Mouse (Mus musculus): ENCODE measurements around the gene Nr2f2. TPM values are rescaled to one million over a fixed set of nuclear protein-coding genes. Genes with fewer than 3 reads are reported as not detected.

Gene Nr2f2
- polyA plus RNA-seq, 1 experiment, result 28.9 TPM

DNA sequence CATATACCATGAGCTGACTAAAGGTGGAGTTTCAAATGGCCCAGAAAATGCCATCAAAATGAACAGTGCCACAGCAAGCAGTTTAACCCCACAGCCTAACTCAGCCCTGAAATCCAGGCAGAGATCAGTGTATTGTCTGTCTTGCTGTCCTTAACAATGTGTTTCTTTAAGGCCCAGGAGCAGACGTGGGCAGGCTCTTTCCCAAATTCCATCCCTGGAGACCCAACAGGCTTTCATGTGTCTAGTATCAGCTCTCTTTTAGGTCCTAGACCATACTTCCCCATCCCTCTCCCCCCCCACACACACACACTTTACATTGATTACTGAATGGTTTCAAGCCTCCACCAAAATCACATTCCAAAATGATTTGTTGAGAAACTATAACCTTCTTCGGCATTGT, 24.5 kb downstream of the Nr2f2 start:
- DNase-seq, result no peak

GRCm38 (mm10) chr7:70339998-70340630, 26.4 kb downstream of the Nr2f2 start:
- Histone ChIP-seq H3K27me3 (ENCODE audit: control insufficient read depth, insufficient read depth, low read length) (no peaks in the 10 kb centered on the region; the same call in 1 of the 2 replicates), H3K27ac (ENCODE audit: insufficient read depth, low read length) (no peak overlapping the region), H3K4me1 (ENCODE audit: control insufficient read depth, insufficient read depth, low read length) (no peaks in the 10 kb centered on the region), H3K4me3 (replicated peaks; ENCODE audit: insufficient read depth, low read depth, low read length) (no peak overlapping the region)
- WGBS, result 59% methylated on average over 12 of the region's 12 CpGs
- DNase-seq, result no peak
- TF ChIP-seq CTCF (IDR thresholded peaks at IDR 0.05; ENCODE audit: borderline replicate concordance, insufficient read depth, low read depth, low read length) (no peak), POLR2A (IDR thresholded peaks at IDR 0.05; ENCODE audit: borderline replicate concordance, insufficient read depth, low read length) (no peak)

More for the DNA sequence above, 24.5 kb downstream of the Nr2f2 start:
- H3K27ac ChIP-seq (ENCODE audit: insufficient read depth, low read length), result no peak overlapping the region
- no peak for TF ChIP-seq POLR2A (IDR thresholded peaks at IDR 0.05; ENCODE audit: borderline replicate concordance, insufficient read depth, low read length)
- TF ChIP-seq CTCF (IDR thresholded peaks at IDR 0.05; ENCODE audit: borderline replicate concordance, insufficient read depth, low read depth, low read length), result no peak
- no peaks in the 10 kb centered on the region; the same call in 1 of the 2 replicates for H3K27me3 ChIP-seq (ENCODE audit: control insufficient read depth, insufficient read depth, low read length)
- no peaks in the 10 kb centered on the region for H3K4me1 ChIP-seq (ENCODE audit: control insufficient read depth, insufficient read depth, low read length)
- no peak overlapping the region for H3K4me3 ChIP-seq (replicated peaks; ENCODE audit: insufficient read depth, low read depth, low read length)
- 63% methylated on average over 2 of the region's 2 CpGs for WGBS

DNA sequence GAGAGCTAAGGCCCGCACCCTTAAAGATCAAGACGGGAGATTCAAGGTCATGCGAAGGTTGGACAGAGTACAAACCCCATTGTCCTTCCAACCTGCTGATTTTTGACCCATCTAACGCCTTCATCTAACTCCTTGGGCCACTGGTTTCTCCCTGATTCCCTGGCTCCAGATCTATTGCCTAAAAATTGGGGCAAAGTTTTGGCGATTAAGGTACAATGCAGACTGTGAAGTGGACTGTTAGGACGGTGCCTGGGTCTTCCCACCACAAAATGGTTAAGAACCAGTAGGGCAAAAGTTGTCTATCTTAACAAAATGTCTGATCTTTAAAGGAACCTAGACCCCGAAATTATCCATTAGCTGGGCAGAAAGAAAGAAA, 28.3 kb downstream of the Nr2f2 start:
- Histone ChIP-seq H3K4me3 (replicated peaks; ENCODE audit: insufficient read depth, low read depth, low read length) (no peak overlapping the region), H3K27ac (ENCODE audit: insufficient read depth, low read length) (no peak overlapping the region), H3K27me3 (ENCODE audit: control insufficient read depth, insufficient read depth, low read length) (no peaks in the 10 kb centered on the region; the same call in 1 of the 2 replicates), H3K4me1 (ENCODE audit: control insufficient read depth, insufficient read depth, low read length) (no peaks in the 10 kb centered on the region)
- 41% methylated on average over 7 of the region's 7 CpGs for WGBS
- TF ChIP-seq POLR2A (IDR thresholded peaks at IDR 0.05; ENCODE audit: borderline replicate concordance, insufficient read depth, low read length), result no peak
- TF ChIP-seq CTCF (IDR thresholded peaks at IDR 0.05; ENCODE audit: borderline replicate concordance, insufficient read depth, low read depth, low read length), result no peak
- no peak for DNase-seq

GRCm38 (mm10) chr7:70337581-70338264, 28.8 kb downstream of the Nr2f2 start:
- WGBS, result 20% methylated on average over 37 of the region's 37 CpGs
- no peak for DNase-seq
- H3K27me3 ChIP-seq (ENCODE audit: control insufficient read depth, insufficient read depth, low read length), result no peaks in the 10 kb centered on the region; the same call in 1 of the 2 replicates
- H3K4me3 ChIP-seq (replicated peaks; ENCODE audit: insufficient read depth, low read depth, low read length), result no peak overlapping the region
- TF ChIP-seq CTCF (IDR thresholded peaks at IDR 0.05; ENCODE audit: borderline replicate concordance, insufficient read depth, low read depth, low read length) (no peak), POLR2A (IDR thresholded peaks at IDR 0.05; ENCODE audit: borderline replicate concordance, insufficient read depth, low read length) (no peak)
- no peaks in the 10 kb centered on the region for H3K4me1 ChIP-seq (ENCODE audit: control insufficient read depth, insufficient read depth, low read length)
- H3K27ac ChIP-seq (ENCODE audit: insufficient read depth, low read length), result no peak overlapping the region

DNA sequence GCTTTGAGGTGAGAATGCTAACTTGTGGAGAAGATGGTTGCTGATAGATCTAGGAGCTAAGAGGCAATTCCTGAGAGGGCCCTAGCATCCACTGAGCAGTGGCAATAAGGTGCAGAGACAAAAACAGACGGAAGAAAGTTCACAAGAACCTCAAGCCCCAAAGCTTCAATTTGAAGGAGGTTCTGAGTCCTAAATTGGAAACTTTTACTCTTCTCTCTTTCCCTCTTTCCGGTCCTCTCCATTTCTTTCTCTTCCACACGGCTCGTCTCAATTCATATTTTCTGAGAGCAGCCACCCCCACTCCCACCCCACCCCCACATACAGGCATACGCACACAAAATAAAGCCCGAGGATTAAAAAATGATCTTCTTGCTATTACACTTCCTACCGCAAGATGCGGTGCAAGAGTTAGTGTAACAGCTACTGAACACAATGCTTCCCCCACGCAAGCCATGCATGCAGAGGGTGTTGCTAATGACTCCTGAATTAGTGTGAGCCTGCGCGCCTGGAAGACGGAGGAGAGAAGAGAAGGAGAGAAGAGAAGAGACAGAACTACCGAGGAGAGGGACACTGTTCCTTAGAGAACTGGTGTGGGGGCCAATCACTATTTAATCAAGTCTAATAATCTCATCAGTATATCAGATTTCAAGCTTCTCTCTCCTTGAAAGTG, 29.8 kb downstream of the Nr2f2 start:
- Histone ChIP-seq H3K4me1 (ENCODE audit: control insufficient read depth, insufficient read depth, low read length) (no peaks in the 10 kb centered on the region), H3K27ac (ENCODE audit: insufficient read depth, low read length) (no peak overlapping the region), H3K4me3 (replicated peaks; ENCODE audit: insufficient read depth, low read depth, low read length) (no peak overlapping the region), H3K27me3 (ENCODE audit: control insufficient read depth, insufficient read depth, low read length) (peaks cover 2% of the 10 kb centered on the region; the same call in 1 of the 2 replicates)
- TF ChIP-seq POLR2A (IDR thresholded peaks at IDR 0.05; ENCODE audit: borderline replicate concordance, insufficient read depth, low read length) (no peak), CTCF (IDR thresholded peaks at IDR 0.05; ENCODE audit: borderline replicate concordance, insufficient read depth, low read depth, low read length) (no peak)
- DNase-seq, result no peak
- 47% methylated on average over 13 of the region's 13 CpGs for WGBS

DNA sequence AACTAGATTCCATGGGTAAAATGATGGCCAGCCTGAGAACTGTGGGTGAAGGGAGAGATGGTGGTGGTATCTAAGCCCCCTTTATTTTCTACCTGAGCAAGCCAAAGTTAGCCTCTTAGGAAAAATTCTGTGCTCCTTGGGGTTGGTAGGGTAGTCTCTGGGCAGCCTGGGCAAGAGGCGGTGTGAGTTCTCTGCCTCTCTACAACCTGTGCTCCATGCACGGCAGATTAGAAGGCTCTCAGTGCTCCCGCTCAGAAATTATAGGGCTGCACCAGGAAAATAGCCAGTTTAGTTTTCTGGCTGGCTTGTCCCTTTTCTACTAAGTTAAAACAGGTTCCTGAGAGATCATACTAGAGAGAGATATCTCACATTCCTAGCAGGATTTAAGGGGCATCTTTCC, 30.4 kb downstream of the Nr2f2 start:
- TF ChIP-seq POLR2A (IDR thresholded peaks at IDR 0.05; ENCODE audit: borderline replicate concordance, insufficient read depth, low read length), result no peak
- TF ChIP-seq CTCF (IDR thresholded peaks at IDR 0.05; ENCODE audit: borderline replicate concordance, insufficient read depth, low read depth, low read length), result no peak
- Histone ChIP-seq H3K27me3 (ENCODE audit: control insufficient read depth, insufficient read depth, low read length) (peaks cover 6% of the 10 kb centered on the region; the same call in 1 of the 2 replicates), H3K27ac (ENCODE audit: insufficient read depth, low read length) (no peak overlapping the region), H3K4me3 (replicated peaks; ENCODE audit: insufficient read depth, low read depth, low read length) (no peak overlapping the region), H3K4me1 (ENCODE audit: control insufficient read depth, insufficient read depth, low read length) (no peaks in the 10 kb centered on the region)
- 53% methylated on average over 3 of the region's 3 CpGs for WGBS
- DNase-seq, result no peak

- DNase-seq, result no peak
- TF ChIP-seq CTCF (IDR thresholded peaks at IDR 0.05; ENCODE audit: borderline replicate concordance, insufficient read depth, low read depth, low read length) (no peak), POLR2A (IDR thresholded peaks at IDR 0.05; ENCODE audit: borderline replicate concordance, insufficient read depth, low read length) (no peak)
- H3K27me3 ChIP-seq (ENCODE audit: control insufficient read depth, insufficient read depth, low read length), result peaks cover 8% of the 10 kb centered on the region; the same call in 1 of the 2 replicates
- no peak overlapping the region for H3K4me3 ChIP-seq (replicated peaks; ENCODE audit: insufficient read depth, low read depth, low read length)
- H3K27ac ChIP-seq (ENCODE audit: insufficient read depth, low read length), result no peak overlapping the region
- H3K4me1 ChIP-seq (ENCODE audit: control insufficient read depth, insufficient read depth, low read length), result no peaks in the 10 kb centered on the region
- WGBS, result 19% methylated on average over 7 of the region's 7 CpGs
Measured at GRCm38 (mm10) chr7:70335411-70335810, 31.1 kb downstream of the Nr2f2 start.
